Mouse (Mus musculus): Measurements from ENCODE around the gene Lrch1. TPM values are rescaled to one million over a fixed set of nuclear protein-coding genes. Genes with fewer than 3 reads are reported as not detected.
A peak's percentile ranks its signal among the peaks of the same experiment; 100 is the strongest.

The Lrch1 gene
- polyA plus RNA-seq, 1 experiment from 2014 or later, result 4.2 TPM

DNA sequence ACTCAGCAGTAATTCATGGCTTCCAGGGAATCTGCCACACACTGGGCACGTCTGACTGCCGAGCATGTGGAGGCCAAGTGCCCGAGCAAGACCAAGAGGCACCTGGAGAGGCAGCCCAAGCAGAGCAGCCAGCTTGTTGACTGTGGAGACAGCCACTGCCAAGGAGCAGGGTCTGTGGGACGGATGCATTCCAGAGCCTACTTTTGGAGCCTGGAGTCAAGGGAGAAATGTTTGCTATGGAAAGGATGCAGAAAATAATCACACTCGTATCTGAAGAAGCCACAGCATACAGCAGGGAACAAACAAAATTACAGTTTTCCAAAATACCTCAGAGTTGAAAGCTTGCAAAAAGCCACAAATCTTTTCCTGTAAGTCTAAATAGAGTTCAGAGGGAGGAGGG, 70.4 kb downstream of the Lrch1 start:
- H3K4me2 ChIP-seq (replicated peaks; ENCODE audit: low read depth), result no peak overlapping the region
- no peak overlapping the region for H3K4me3 ChIP-seq (ENCODE audit: low read depth, low read length)
- H3K4me1 ChIP-seq (replicated peaks; ENCODE audit: control insufficient read depth, insufficient read depth, low read length), result peaks cover 4% of the 10 kb centered on the region; the same call in 1 of the 2 replicates
- no peak for ATAC-seq
- H3K36me3 ChIP-seq (ENCODE audit: control insufficient read depth, insufficient read depth), result no peaks in the 10 kb centered on the region
- H3K9ac ChIP-seq (ENCODE audit: low read depth, low read length), result no peak overlapping the region
- no peaks in the 10 kb centered on the region for H3K9me3 ChIP-seq (ENCODE audit: control insufficient read depth)
- no peak for TF ChIP-seq CTCF (IDR thresholded peaks at IDR 0.05; ENCODE audit: low read depth)
- 53% methylated on average over 5 of the region's 5 CpGs for WGBS
- no peak overlapping the region for H3K27ac ChIP-seq (ENCODE audit: low read depth, low read length)
- no peaks in the 10 kb centered on the region for H3K27me3 ChIP-seq (replicated peaks; ENCODE audit: control insufficient read depth, insufficient read depth, low read length)

DNA sequence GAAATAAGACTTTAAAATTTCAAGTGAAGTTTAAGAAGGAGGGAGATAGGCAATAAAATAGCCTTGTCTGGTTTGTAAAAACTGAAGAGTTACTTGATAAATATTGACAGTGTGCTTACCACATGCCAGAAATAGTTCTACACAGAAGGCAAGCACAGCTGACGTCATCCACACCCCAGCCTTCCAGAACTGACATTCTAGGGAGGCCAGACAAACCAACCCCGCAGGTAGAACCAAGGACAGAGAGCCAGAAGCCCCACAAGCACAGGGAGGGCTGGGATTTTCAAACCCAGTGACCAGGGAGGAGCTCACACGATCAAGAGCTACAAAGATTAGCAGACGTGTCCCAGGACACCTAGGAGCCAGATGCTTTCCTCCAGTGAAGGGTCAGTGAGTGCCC, 76.5 kb downstream of the Lrch1 start:
- Histone ChIP-seq H3K27ac (ENCODE audit: low read depth, low read length) (no peak overlapping the region), H3K4me3 (ENCODE audit: low read depth, low read length) (no peak overlapping the region), H3K9me3 (ENCODE audit: control insufficient read depth) (no peaks in the 10 kb centered on the region), H3K4me1 (replicated peaks; ENCODE audit: control insufficient read depth, insufficient read depth, low read length) (no peaks in the 10 kb centered on the region), H3K9ac (ENCODE audit: low read depth, low read length) (no peak overlapping the region), H3K36me3 (ENCODE audit: control insufficient read depth, insufficient read depth) (no peaks in the 10 kb centered on the region), H3K27me3 (replicated peaks; ENCODE audit: control insufficient read depth, insufficient read depth, low read length) (no peaks in the 10 kb centered on the region), H3K4me2 (replicated peaks; ENCODE audit: low read depth) (no peak overlapping the region)
- WGBS, result 49% methylated on average over 4 of the region's 4 CpGs
- no peak for TF ChIP-seq CTCF (IDR thresholded peaks at IDR 0.05; ENCODE audit: low read depth)
- no peak for ATAC-seq

DNA sequence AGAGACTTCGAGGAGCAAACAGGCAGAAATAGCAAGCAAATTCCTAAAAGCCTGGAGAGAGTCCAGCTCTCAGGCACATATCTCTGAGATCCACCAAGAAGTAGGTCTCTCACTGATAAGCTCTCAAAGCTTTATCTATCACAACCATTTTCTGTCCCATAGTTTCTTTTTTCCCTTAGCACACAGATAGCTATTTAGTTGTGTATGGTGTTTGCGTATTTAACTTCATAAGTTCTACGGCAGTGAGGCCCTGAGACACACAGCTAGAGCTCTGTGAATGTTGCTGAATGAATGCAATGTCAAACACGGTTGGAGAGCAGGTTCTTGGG, 78.8 kb downstream of the Lrch1 start:
- H3K36me3 ChIP-seq (ENCODE audit: control insufficient read depth, insufficient read depth), result no peaks in the 10 kb centered on the region
- no peak for ATAC-seq
- H3K27ac ChIP-seq (ENCODE audit: low read depth, low read length), result no peak overlapping the region
- 72% methylated on average over 4 of the region's 4 CpGs for WGBS
- H3K4me2 ChIP-seq (replicated peaks; ENCODE audit: low read depth), result no peak overlapping the region
- no peak for TF ChIP-seq CTCF (IDR thresholded peaks at IDR 0.05; ENCODE audit: low read depth)
- peaks cover 12% of the 10 kb centered on the region; the same call in 1 of the 2 replicates for H3K4me1 ChIP-seq (replicated peaks; ENCODE audit: control insufficient read depth, insufficient read depth, low read length)
- H3K9ac ChIP-seq (ENCODE audit: low read depth, low read length), result no peak overlapping the region
- H3K9me3 ChIP-seq (ENCODE audit: control insufficient read depth), result no peaks in the 10 kb centered on the region
- no peaks in the 10 kb centered on the region for H3K27me3 ChIP-seq (replicated peaks; ENCODE audit: control insufficient read depth, insufficient read depth, low read length)
- H3K4me3 ChIP-seq (ENCODE audit: low read depth, low read length), result no peak overlapping the region

DNA sequence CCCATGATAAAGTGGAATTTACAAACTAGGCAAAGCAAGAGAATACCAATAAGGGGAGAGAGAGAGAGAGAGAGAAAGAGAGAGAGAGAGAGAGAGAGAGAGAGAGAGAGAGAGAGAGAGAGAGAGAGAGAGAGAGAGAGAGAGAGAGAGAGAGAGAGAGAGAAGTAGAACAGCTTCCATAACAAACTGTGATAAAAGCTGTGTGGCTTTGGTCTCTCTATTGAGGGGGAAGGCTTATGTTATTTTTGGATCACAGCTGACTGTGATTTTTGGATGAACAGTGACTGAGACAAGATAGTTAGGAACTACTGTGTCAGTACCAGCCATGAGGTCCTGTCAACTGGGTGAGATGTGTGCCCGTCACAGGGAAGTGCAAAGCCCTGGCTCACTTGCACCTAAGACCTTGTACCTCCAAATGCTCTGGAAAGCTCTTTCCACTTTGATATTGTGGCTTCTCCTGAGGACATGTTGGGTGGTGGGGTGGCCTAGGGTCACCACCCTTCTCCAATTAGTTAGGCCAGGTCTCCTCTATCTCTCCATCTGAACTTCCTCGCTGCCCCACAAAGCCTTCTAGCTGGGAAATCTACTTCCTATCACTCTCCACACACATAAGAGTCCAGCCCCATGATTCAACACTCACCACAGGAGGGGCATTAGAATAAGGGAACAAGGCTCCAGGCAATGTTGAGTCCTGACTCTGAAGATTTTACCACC, 79.3 kb downstream of the Lrch1 start:
- Histone ChIP-seq H3K27ac (ENCODE audit: low read depth, low read length) (no peak overlapping the region), H3K27me3 (replicated peaks; ENCODE audit: control insufficient read depth, insufficient read depth, low read length) (no peaks in the 10 kb centered on the region), H3K4me3 (ENCODE audit: low read depth, low read length) (no peak overlapping the region), H3K4me1 (replicated peaks; ENCODE audit: control insufficient read depth, insufficient read depth, low read length) (peaks cover 12% of the 10 kb centered on the region; the same call in 1 of the 2 replicates), H3K9me3 (ENCODE audit: control insufficient read depth) (no peaks in the 10 kb centered on the region), H3K4me2 (replicated peaks; ENCODE audit: low read depth) (no peak overlapping the region), H3K9ac (ENCODE audit: low read depth, low read length) (no peak overlapping the region), H3K36me3 (ENCODE audit: control insufficient read depth, insufficient read depth) (no peaks in the 10 kb centered on the region)
- TF ChIP-seq CTCF (IDR thresholded peaks at IDR 0.05; ENCODE audit: low read depth), result no peak
- WGBS, result 79% methylated on average over 2 of the region's 2 CpGs
- no peak for ATAC-seq

DNA sequence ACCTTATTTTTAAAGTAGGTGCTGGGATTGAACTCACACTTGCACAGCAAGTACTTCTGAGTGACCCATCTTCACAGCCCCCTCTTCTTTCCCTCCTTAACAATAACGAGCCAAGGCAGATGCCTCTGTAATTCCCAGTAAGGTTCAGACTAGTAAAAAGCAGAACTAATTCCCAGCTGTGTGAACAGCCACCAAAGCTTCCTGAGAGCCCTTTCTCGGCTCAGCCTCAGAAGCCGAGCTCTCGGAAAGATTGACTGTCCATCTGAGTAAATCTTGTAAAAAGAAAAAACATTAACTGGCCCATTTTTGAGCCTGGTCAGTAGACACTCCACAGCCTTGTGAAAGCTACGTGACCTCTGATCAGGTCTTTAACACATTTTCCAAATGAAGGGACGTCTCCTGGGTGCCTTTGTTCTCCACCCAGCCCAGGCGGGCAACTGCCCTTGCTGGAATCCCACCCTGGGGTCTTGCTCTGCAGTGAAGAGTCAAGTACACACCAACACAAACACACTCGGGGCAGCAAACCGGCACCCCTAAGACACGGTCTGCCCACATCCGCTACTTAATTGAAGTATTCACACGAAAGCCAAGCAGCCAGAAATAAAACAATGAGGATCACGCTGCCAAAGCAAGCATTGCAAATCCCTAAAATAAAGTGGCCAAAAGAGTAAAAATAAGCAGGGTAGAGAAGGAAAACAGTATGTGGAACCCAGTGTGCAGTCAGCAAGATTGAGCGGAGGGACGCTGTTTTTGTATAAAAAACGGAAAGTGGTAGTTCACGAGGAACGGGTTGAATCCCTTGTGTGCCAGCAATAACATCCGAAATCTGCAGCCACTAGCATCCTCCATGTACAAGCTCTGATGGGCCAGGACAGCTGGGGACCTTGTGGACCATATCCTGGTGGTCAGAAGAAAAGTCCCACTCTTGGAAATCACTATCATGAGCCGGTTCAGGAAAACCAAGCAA, 80.3 kb downstream of the Lrch1 start:
- H3K27ac ChIP-seq (ENCODE audit: low read depth, low read length), result no peak overlapping the region
- no peaks in the 10 kb centered on the region for H3K27me3 ChIP-seq (replicated peaks; ENCODE audit: control insufficient read depth, insufficient read depth, low read length)
- no peak for TF ChIP-seq CTCF (IDR thresholded peaks at IDR 0.05; ENCODE audit: low read depth)
- H3K4me3 ChIP-seq (ENCODE audit: low read depth, low read length), result no peak overlapping the region
- peaks cover 12% of the 10 kb centered on the region; the same call in 1 of the 2 replicates for H3K4me1 ChIP-seq (replicated peaks; ENCODE audit: control insufficient read depth, insufficient read depth, low read length)
- H3K9ac ChIP-seq (ENCODE audit: low read depth, low read length), result no peak overlapping the region
- WGBS, result 71% methylated on average over 20 of the region's 20 CpGs
- H3K4me2 ChIP-seq (replicated peaks; ENCODE audit: low read depth), result no peak overlapping the region
- H3K9me3 ChIP-seq (ENCODE audit: control insufficient read depth), result no peaks in the 10 kb centered on the region
- no peak for ATAC-seq
- H3K36me3 ChIP-seq (ENCODE audit: control insufficient read depth, insufficient read depth), result no peaks in the 10 kb centered on the region

DNA sequence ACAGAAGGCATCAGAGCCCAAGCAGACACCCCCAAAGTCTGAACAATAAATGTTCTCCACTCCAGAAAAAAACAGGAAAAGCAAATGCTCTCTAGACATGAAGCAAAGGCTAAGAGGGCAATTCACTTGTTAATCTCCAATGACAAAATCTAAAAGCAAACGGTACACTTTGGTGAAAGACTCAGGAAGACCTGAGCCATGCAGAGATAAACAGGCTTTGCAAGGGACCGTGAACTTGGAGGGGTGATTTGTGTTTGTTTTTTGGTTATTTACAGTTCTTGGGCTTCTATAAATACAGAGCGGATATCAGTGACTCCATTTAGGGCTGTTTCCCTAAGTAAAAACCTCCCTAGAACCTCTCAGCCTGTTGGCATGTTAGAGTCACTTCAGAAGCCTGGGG, 81.9 kb downstream of the Lrch1 start:
- H3K27me3 ChIP-seq (replicated peaks; ENCODE audit: control insufficient read depth, insufficient read depth, low read length), result no peaks in the 10 kb centered on the region
- no peak for ATAC-seq
- H3K4me3 ChIP-seq (ENCODE audit: low read depth, low read length), result no peak overlapping the region
- 33% methylated on average over 3 of the region's 3 CpGs for WGBS
- H3K9ac ChIP-seq (ENCODE audit: low read depth, low read length), result no peak overlapping the region
- no peak overlapping the region for H3K27ac ChIP-seq (ENCODE audit: low read depth, low read length)
- no peaks in the 10 kb centered on the region for H3K36me3 ChIP-seq (ENCODE audit: control insufficient read depth, insufficient read depth)
- TF ChIP-seq CTCF (IDR thresholded peaks at IDR 0.05; ENCODE audit: low read depth), result no peak
- peak overlapping the region; percentile 21 for H3K4me2 ChIP-seq (replicated peaks; ENCODE audit: low read depth)
- H3K4me1 ChIP-seq (replicated peaks; ENCODE audit: control insufficient read depth, insufficient read depth, low read length), result peaks cover 12% of the 10 kb centered on the region; the same call in 1 of the 2 replicates
- H3K9me3 ChIP-seq (ENCODE audit: control insufficient read depth), result no peaks in the 10 kb centered on the region

Data from intestine, postnatal 0 days (tissue).